Mouse (Mus musculus): ENCODE measurements around the gene Zfp64.
A peak's percentile ranks its signal among the peaks of the same experiment; 100 is the strongest.

DNA sequence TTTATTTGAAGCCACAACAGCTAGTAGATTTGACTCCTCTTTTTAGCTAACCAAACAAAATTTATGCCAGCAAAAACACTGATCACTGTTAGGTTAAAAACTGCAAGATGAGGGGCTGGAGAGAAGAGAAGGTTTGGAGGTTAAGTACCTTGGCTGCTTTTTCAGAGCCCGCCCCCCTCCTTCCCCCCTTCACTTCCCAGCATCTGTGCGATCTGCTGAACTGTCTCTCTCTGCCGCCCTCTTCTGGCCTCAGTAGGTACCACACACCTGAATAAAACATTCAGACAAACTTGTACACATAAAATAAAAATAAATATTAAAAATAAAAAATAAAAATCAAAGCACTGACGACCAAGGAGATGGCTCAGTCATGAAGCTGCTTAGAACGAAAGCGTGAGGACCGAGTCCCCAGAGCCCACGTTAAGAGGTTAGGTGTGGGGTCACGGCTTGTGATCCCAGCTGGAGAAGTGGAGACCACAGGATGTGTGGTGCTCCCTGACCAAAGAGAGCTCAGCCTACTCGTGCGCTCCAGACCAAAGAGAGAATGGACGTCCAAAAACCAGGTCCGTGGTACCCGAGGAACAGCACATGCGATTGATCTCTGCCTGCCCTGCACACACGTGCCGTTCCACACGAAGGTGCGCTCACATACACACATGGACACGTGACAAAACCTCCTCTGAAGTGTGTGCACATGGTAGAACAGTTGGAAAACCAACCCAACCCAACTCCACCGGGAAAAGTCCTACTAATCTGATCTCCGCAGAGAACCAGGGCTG lies 37.4 kb upstream of the Zfp64 start:
- no peak for TF ChIP-seq POLR2A (IDR thresholded peaks at IDR 0.05; ENCODE audit: low read depth, low read length)
- TF ChIP-seq CTCF (IDR thresholded peaks at IDR 0.05; ENCODE audit: extremely low read depth, insufficient read length, insufficient replicate concordance, low read depth, low read length), result peak; percentile 37; the same call in 1 of the 2 replicates
